Mouse (Mus musculus) E14TG2a.4 (cell line): ENCODE measurements around the gene Lama5.

Experiments used
- CTCF ChIP-seq: conservative IDR thresholded peaks from 2 replicates; pipeline ENCODE4 v1.5.1; 2014; ENCODE audit warnings: low read length
- POU5F1 ChIP-seq: IDR thresholded peaks from 2 replicates; pipeline ENCODE4 v1.6.1; 2014; ENCODE audit warnings: low read length, borderline replicate concordance

GRCm38 (mm10) chr2:180235788-180236187, 10.1 kb upstream of the Lama5 start:
- TF ChIP-seq CTCF (no peak), POU5F1 (no peak)
